Mouse (Mus musculus): ENCODE measurements around the gene Pgm2l1. TPM values are rescaled to one million over a fixed set of nuclear protein-coding genes. Genes with fewer than 3 reads are reported as not detected.

Gene Pgm2l1
- polyA plus RNA-seq, 1 experiment from 2014 or later: 1.8 TPM

DNA sequence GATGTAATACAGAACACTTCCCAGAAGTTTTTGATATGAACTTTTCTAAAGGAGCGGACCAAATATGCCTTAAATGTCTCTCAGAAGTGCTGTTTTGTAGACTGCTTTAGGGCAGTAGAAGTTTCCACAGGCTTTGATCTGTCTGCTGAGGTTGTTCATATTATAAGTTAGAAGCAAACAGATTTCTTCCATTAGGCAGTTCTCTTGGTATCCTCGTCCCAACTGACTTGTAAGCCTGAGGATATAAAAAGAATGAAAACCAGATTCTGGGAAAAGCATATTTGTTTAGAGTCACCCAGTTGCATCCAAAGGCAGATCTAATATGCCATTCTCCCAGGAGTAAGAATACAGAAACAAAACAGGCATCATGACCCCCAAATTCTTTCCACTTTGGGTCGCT, 26.0 kb upstream of the Pgm2l1 start:
- Histone ChIP-seq H3K9me3 (replicated peaks) (no peaks in the 10 kb centered on the region), H3K4me2 (no peak overlapping the region), H3K36me3 (replicated peaks) (no peaks in the 10 kb centered on the region), H3K27ac (replicated peaks) (no peak overlapping the region), H3K4me1 (replicated peaks) (no peaks in the 10 kb centered on the region), H3K9ac (no peak overlapping the region), H3K27me3 (no peaks in the 10 kb centered on the region), H3K4me3 (replicated peaks) (no peak overlapping the region)
- 61% methylated on average over 3 of the region's 3 CpGs for WGBS (ENCODE audit: insufficient replicate concordance)
- ATAC-seq (ENCODE audit: insufficient read depth): no peak

DNA sequence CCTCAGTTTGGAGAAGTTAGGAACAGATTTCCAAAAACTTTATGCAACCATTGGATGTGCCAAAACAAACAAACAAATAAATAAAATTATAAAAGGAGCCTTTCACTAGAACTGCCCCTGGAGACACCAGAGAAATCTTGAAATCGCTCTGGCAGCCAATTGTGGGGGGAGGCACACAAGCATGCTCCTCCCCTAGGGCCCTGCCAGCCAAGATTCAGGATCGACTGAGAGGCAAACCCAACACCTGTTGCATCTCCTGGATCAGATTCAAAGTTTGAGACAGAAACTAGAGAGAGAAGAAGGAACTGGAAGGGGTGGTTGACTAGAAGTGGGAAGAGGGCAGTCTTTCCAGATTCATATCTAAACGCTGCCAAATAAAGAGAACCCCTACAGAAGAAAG, 23.6 kb upstream of the Pgm2l1 start:
- H3K36me3 ChIP-seq (replicated peaks): no peaks in the 10 kb centered on the region
- H3K4me2 ChIP-seq: no peak overlapping the region
- H3K27ac ChIP-seq (replicated peaks): no peak overlapping the region
- 47% methylated on average over 3 of the region's 3 CpGs for WGBS (ENCODE audit: insufficient replicate concordance)
- no peaks in the 10 kb centered on the region for H3K9me3 ChIP-seq (replicated peaks)
- no peak overlapping the region for H3K4me3 ChIP-seq (replicated peaks)
- no peak overlapping the region for H3K9ac ChIP-seq
- H3K27me3 ChIP-seq: no peaks in the 10 kb centered on the region
- H3K4me1 ChIP-seq (replicated peaks): 0 out of 2 replicates have a peak, but pooled peaks cover 11% of the 10 kb centered on the region
- ATAC-seq (ENCODE audit: insufficient read depth): no peak

DNA sequence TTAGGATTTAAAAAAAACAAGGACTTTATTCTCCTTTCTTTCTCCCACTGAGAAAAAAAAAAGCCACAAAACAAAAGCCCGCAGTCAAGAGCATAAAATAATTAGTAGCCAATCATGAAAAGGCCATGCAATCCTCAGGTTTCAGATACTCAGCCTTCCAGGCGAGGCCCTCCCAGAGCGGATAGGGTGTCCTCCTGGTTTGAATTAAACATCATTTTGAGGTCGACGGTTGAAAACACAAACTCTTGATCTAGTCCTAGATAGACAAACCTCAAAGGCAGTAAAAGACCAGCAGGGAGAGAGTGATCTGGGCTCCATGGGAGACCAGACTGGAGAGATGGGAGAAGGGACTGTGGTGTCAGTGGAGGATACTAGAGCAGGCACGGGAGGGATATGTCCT, 22.3 kb upstream of the Pgm2l1 start:
- 0 out of 2 replicates have a peak, but pooled peaks cover 11% of the 10 kb centered on the region for H3K4me1 ChIP-seq (replicated peaks)
- H3K9me3 ChIP-seq (replicated peaks): no peaks in the 10 kb centered on the region
- H3K4me2 ChIP-seq: no peak overlapping the region
- no peaks in the 10 kb centered on the region for H3K36me3 ChIP-seq (replicated peaks)
- H3K27me3 ChIP-seq: no peaks in the 10 kb centered on the region
- H3K27ac ChIP-seq (replicated peaks): no peak overlapping the region
- no peak overlapping the region for H3K9ac ChIP-seq
- WGBS (ENCODE audit: insufficient replicate concordance): 52% methylated on average over 6 of the region's 6 CpGs
- no peak for ATAC-seq (ENCODE audit: insufficient read depth)
- no peak overlapping the region for H3K4me3 ChIP-seq (replicated peaks)

DNA sequence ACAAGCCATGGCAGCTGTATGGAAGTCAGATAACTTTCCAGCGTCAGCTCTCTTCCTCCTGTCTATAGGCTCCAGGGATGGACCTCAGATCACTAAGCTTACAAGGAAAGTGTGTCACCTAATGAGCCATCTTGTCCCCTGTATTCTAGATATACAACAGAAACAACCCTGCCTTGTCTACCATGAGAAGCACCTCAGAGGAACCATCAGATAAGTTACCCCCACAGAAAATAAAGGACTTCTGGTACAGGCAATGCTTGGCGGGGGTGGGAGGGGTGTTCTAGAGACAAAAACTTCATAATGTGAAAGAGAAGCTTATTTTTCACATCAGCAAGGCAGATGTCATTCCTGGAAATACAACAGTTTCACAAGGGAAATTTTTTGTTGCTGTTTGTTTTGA, 21.1 kb upstream of the Pgm2l1 start:
- 60% methylated on average over 2 of the region's 2 CpGs for WGBS (ENCODE audit: insufficient replicate concordance)
- Histone ChIP-seq H3K9ac (no peak overlapping the region), H3K9me3 (replicated peaks) (no peaks in the 10 kb centered on the region), H3K27ac (replicated peaks) (no peak overlapping the region), H3K4me1 (replicated peaks) (0 out of 2 replicates have a peak, but pooled peaks cover 11% of the 10 kb centered on the region), H3K4me2 (no peak overlapping the region), H3K36me3 (replicated peaks) (no peaks in the 10 kb centered on the region), H3K4me3 (replicated peaks) (no peak overlapping the region), H3K27me3 (no peaks in the 10 kb centered on the region)
- ATAC-seq (ENCODE audit: insufficient read depth): no peak

DNA sequence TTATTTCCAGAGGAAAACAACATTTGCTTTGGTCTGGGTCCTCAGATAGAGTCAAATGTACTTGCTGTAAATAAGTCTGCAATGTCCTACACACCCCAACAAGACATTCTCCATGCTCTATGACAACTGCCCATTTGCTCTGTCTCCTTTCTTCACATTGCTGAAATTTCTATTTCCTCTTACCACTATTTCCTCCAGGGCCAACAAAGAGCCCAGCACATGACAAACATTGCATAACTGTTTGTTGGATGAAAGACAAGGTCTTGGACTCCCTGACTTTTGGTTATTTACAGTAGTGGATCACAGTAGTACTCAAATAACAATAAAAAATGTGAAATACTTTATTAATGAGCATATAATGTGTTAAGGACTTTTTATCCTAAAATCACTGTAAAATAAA, 19.3 kb upstream of the Pgm2l1 start:
- no peaks in the 10 kb centered on the region for H3K27me3 ChIP-seq
- H3K4me2 ChIP-seq: no peak overlapping the region
- no peak overlapping the region for H3K27ac ChIP-seq (replicated peaks)
- H3K36me3 ChIP-seq (replicated peaks): no peaks in the 10 kb centered on the region
- ATAC-seq (ENCODE audit: insufficient read depth): no peak
- H3K9ac ChIP-seq: no peak overlapping the region
- H3K4me3 ChIP-seq (replicated peaks): no peak overlapping the region
- no peaks in the 10 kb centered on the region for H3K9me3 ChIP-seq (replicated peaks)
- 0 out of 2 replicates have a peak, but pooled peaks cover 11% of the 10 kb centered on the region for H3K4me1 ChIP-seq (replicated peaks)

DNA sequence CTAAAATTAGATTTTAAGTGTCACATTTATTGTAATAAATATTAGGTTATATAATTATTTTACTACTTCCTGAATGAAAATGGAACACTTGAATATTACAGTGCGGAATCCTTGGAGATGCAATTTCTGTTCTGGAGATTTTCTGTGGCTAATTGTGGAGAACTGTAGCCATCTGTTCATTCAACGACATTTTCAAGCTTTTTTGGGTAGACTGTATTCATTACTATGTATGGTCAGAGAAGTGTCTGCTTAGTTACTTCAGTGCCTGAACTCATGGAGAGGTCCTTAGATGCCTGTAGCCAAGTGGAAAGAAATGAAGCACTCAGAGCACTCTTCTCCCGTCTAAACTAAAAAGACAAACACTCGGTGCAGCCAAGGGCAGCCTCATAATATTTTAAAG, 12.9 kb upstream of the Pgm2l1 start:
- Histone ChIP-seq H3K9ac (no peak overlapping the region), H3K4me3 (replicated peaks) (no peak overlapping the region), H3K36me3 (replicated peaks) (no peaks in the 10 kb centered on the region), H3K27me3 (peaks cover 22% of the 10 kb centered on the region), H3K4me2 (no peak overlapping the region), H3K27ac (replicated peaks) (no peak overlapping the region), H3K9me3 (replicated peaks) (no peaks in the 10 kb centered on the region), H3K4me1 (replicated peaks) (no peaks in the 10 kb centered on the region)
- WGBS (ENCODE audit: insufficient replicate concordance): 65% methylated on average over 4 of the region's 4 CpGs
- ATAC-seq (ENCODE audit: insufficient read depth): no peak

DNA sequence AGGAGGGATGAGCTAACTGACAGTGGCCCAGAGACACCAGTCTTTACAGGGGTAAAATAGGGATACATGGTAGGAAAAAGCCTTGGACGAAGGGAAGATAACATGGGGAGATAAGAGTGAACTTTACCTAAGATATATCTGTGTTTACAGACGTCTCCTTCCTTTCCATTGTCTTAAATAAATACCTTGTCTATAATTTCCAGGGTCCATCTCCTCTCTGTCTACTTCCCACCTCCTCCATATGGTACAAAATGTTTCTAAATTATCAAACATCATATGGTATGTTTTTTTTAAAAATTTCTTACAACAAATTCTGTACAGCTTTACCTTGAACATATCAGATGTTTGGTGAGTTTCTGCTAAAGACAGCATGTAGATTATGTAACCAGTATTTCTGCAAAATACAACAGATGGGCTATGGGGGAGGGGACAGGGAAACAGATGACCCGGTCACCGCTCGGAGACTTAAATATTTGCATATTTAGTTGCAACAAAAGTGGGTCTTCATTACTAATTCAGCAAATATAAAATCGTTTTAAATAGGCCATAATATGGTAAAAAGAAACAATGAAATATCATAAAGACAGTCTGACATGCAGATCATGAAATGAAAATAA, 12.0 kb upstream of the Pgm2l1 start:
- H3K4me1 ChIP-seq (replicated peaks): no peaks in the 10 kb centered on the region
- WGBS (ENCODE audit: insufficient replicate concordance): 46% methylated on average over 6 of the region's 6 CpGs
- H3K9ac ChIP-seq: no peak overlapping the region
- H3K4me2 ChIP-seq: no peak overlapping the region
- ATAC-seq (ENCODE audit: insufficient read depth): no peak
- H3K4me3 ChIP-seq (replicated peaks): no peak overlapping the region
- H3K9me3 ChIP-seq (replicated peaks): no peaks in the 10 kb centered on the region
- peaks cover 22% of the 10 kb centered on the region for H3K27me3 ChIP-seq
- no peak overlapping the region for H3K27ac ChIP-seq (replicated peaks)
- no peaks in the 10 kb centered on the region for H3K36me3 ChIP-seq (replicated peaks)

DNA sequence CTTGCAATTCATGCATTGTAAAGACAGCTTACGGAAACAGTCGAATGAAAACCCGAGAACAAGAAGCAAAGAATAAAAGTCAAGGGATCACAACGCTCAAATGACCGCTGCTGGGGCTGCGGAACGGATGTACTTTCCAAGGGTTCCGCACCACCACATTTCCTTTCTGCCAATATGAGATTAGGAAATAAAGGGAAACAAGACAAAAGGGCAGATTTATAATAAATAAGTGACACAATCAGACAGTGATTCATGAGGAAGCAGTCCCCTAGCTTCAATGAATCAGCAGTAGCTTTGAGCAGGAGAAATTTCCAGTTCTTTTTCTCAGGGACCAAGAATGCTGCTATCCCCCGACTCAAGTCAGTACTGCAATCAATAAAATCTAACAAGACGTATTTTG, 11.2 kb upstream of the Pgm2l1 start:
- Histone ChIP-seq H3K9ac (no peak overlapping the region), H3K27me3 (peaks cover 22% of the 10 kb centered on the region), H3K36me3 (replicated peaks) (no peaks in the 10 kb centered on the region), H3K4me1 (replicated peaks) (no peaks in the 10 kb centered on the region), H3K9me3 (replicated peaks) (no peaks in the 10 kb centered on the region), H3K4me2 (no peak overlapping the region), H3K4me3 (replicated peaks) (no peak overlapping the region), H3K27ac (replicated peaks) (no peak overlapping the region)
- WGBS (ENCODE audit: insufficient replicate concordance): 36% methylated on average over 10 of the region's 10 CpGs
- ATAC-seq (ENCODE audit: insufficient read depth): no peak

DNA sequence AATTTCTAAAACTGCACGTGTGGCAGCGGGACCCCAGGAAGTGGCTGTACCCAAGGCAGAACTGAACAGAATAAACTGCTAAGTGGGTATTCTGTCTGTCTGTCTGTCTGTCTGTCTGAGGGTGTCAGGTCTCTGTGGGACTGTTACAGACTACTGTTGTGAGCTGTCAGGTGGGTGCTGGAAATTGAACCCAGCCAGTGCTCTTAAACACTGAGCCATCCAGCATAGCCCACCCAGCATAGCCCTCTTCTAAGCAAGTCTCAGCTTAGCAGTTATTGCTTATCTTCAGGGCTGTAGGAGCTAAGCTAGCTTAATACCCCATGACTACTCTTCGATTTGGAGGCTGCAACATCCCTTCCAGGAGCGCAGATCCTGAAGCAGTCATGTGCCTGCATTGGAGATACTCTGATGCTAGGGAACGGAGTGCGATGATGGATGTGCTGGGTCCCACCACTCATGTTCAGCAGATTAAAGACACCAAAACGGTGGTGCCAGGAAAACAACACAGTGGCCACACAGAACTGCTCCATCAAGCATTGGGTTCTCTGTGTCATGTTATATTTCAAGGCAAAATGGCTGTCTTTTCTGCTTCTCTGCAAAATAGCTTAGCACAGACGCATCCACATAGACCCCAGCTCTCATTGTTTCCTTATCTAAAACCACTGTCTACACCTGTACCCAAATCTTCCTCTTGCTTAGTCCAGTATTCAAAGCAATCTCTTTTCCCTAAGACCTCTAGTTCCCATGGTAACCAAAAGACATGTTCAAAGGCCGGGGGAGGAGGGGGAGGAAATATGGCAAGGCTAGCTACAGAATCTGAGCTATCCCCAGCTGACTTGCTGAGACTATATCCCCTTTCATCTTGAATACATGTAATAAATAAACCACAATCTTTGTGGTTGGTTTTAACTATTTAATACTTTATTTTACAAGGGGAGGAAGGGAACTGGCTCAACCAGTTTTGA, 10.3 kb upstream of the Pgm2l1 start:
- no peak overlapping the region for H3K4me3 ChIP-seq (replicated peaks)
- 60% methylated on average over 9 of the region's 9 CpGs for WGBS (ENCODE audit: insufficient replicate concordance)
- no peaks in the 10 kb centered on the region for H3K9me3 ChIP-seq (replicated peaks)

DNA sequence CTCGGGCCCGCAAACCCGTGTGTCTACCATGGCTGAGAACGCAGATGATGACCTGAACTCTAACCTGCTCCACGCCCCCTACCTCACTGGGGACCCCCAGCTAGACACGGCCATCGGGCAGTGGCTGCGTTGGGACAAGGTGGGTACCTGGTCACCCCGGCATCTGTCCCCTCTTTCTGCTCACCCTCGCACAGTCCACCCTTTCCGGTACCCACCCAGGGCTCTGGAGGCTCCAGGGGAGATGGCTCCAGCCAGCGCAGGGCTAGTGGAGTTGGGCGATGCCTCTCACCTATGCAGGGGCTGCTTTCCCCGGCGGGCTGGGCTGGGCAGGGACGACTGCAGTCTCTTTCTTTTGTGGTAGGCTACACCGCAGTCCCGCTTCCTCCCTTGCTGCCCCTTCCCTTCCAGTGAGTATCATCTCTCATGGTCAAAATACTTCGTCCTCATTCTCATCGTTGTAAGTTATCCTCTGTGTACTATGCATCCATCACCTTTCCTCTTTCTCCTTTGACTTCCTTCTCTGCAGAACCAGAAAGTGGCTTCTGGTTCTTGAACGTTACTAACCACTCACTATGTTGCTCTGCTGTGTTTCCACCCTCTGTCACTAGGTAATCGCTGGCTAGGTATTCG, 817 bp downstream of the Pgm2l1 start:
- Histone ChIP-seq H3K9me3 (replicated peaks) (no peaks in the 10 kb centered on the region), H3K36me3 (replicated peaks) (no peaks in the 10 kb centered on the region), H3K9ac (peak overlapping the region; percentile 86), H3K4me2 (peak overlapping the region; percentile 97), H3K4me1 (replicated peaks) (peaks cover 26% of the 10 kb centered on the region), H3K27me3 (no peaks in the 10 kb centered on the region), H3K4me3 (replicated peaks) (peak overlapping the region; percentile 81), H3K27ac (replicated peaks) (peak overlapping the region; percentile 98)
- 3% methylated on average over 23 of the region's 23 CpGs for WGBS (ENCODE audit: insufficient replicate concordance)
- ATAC-seq (ENCODE audit: insufficient read depth): peak; percentile 49

More for the DNA sequence above, 10.3 kb upstream of the Pgm2l1 start:
- Histone ChIP-seq H3K27ac (replicated peaks) (no peak overlapping the region), H3K9ac (no peak overlapping the region), H3K36me3 (replicated peaks) (no peaks in the 10 kb centered on the region), H3K27me3 (peaks cover 22% of the 10 kb centered on the region), H3K4me2 (no peak overlapping the region), H3K4me1 (replicated peaks) (no peaks in the 10 kb centered on the region)
- ATAC-seq (ENCODE audit: insufficient read depth): no peak

DNA sequence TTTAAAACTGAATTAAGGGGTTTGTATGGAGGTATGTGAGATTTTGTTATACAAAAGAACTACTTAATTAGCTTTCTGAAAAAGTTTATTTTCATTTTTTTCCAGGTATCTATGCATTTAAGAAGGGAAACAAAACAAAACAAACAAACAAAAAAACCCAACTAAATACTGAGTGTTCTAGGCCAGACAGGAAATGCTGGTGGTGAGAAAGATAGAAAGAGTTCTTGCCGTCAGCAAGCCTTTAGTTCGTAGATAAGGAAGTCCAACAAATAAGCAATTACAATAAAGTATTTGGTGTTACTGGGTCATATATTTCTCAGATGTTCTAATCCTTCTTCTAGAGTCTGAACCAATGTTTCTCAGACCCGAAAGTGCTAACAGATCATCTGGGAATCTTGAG, 1.8 kb downstream of the Pgm2l1 start:
- Histone ChIP-seq H3K9me3 (replicated peaks) (no peaks in the 10 kb centered on the region), H3K36me3 (replicated peaks) (no peaks in the 10 kb centered on the region), H3K27me3 (no peaks in the 10 kb centered on the region), H3K27ac (replicated peaks) (no peak overlapping the region; the same call in 1 of the 2 replicates), H3K4me1 (replicated peaks) (peaks cover 31% of the 10 kb centered on the region), H3K9ac (no peak overlapping the region; the same call in 1 of the 2 replicates), H3K4me2 (peak overlapping the region; percentile 97), H3K4me3 (replicated peaks) (peak overlapping the region; percentile 81; the same call in 1 of the 2 replicates)
- WGBS (ENCODE audit: insufficient replicate concordance): 21% methylated on average over 3 of the region's 3 CpGs
- no peak for ATAC-seq (ENCODE audit: insufficient read depth)
